Mouse (Mus musculus) heart, postnatal 0 days (tissue): Measurements from ENCODE around the gene Esrrg.

ENCODE experiments used
- CTCF ChIP-seq: IDR thresholded peaks from 2 replicates; pipeline ENCODE4 v1.5.1; 2016; ENCODE audit warnings: antibody characterized with exemption, control low read depth, low read depth
- EP300 ChIP-seq: IDR thresholded peaks from 2 replicates; pipeline ENCODE4 v1.6.1; 2016; ENCODE audit warnings: antibody characterized with exemption, low read depth

DNA sequence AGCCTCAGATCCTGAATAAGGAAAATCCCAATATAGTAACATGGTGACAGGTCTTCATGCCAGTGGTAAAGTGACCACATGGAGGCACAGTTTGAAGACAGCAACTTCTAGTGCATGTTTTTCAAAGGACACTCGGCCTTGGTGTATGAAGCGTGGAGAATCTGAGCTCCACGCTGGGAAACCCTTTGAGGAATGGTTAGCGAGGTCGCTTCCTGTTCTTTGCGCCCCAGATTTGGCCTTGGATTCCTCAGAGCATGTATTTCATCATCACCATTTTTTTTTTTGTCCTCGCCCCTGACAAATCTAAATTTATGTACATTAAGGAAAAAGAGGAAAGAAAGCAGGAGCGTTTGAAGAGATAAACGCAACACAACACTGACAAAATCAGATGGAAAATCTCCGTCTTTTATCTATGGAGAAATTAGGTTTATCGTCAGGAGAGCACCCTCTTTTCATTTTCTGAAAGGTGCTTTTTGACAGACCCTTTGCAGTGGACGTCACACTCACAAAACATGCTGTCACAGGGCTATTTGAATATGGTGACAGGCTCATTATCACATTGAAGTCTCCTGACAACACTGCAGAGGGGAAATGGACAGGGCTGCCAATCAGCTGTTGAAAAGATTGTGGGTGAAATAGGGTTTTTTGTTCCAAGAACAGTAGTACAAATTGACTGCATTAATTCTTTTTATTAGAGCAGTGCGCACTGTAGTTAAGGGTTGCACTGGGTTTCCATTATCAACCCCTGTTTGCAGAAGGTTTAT lies 476.7 kb downstream of the Esrrg start:
- 0 out of 2 replicates have a peak, but pooled peaks have one; percentile 9 for TF ChIP-seq CTCF
- no peak for TF ChIP-seq EP300
